Mouse (Mus musculus) hindbrain, embryonic 16.5 days (tissue): Measurements from ENCODE around the gene Ccdc83. TPM values are rescaled to one million over a fixed set of nuclear protein-coding genes. Genes with fewer than 3 reads are reported as not detected.
"Not testable (repeated sequence)": the region's sequence is repeated elsewhere in the genome, so short reads cannot be mapped to it uniquely, and the experiment has no call there.

Source experiments
- ATAC-seq: fragments of 200-750 bp; cut with Nextera tagmentation; 2 replicates; pipeline ENCODE4 v1.8.0; 2017; ENCODE audit warnings: moderate TSS enrichment, moderate library complexity
- H3K27ac ChIP-seq: fragments of 300-500 bp; sonication (generic); 2 replicates; pipeline ENCODE4 v1.5.1; 2014; ENCODE audit warnings: low read depth, mild to moderate bottlenecking, control low read depth, low read length, moderate library complexity
- H3K27me3 ChIP-seq: fragments of 300-500 bp; sonication (generic); replicated peaks from 2 replicates; pipeline ENCODE4 v1.6.1; 2014; ENCODE audit warnings: low read length; ENCODE audit not compliant: control insufficient read depth, insufficient read depth
- H3K36me3 ChIP-seq: fragments of 300-500 bp; sonication (generic); 2 replicates; pipeline ENCODE4 v1.6.1; 2014; ENCODE audit warnings: mild to moderate bottlenecking, low read length, moderate library complexity, mixed read lengths; ENCODE audit not compliant: control insufficient read depth, insufficient read depth
- H3K4me1 ChIP-seq: fragments of 300-500 bp; sonication (generic); 2 replicates; pipeline ENCODE4 v1.6.1; 2014; ENCODE audit warnings: low read depth, low read length; ENCODE audit not compliant: control insufficient read depth, insufficient read depth
- H3K4me2 ChIP-seq: fragments of 300-500 bp; sonication (generic); 2 replicates; pipeline ENCODE4 v1.6.1; 2014; ENCODE audit warnings: mild to moderate bottlenecking, low read length, control low read depth, moderate library complexity
- H3K4me3 ChIP-seq: fragments of 300-500 bp; sonication (generic); 2 replicates; pipeline ENCODE4 v1.5.1; 2014; ENCODE audit warnings: mild to moderate bottlenecking, low read length, control low read depth, moderate library complexity
- H3K9ac ChIP-seq: fragments of 300-500 bp; sonication (generic); 2 replicates; pipeline ENCODE4 v1.6.1; 2014; ENCODE audit warnings: low read depth, mild to moderate bottlenecking, control low read depth, low read length, moderate library complexity
- H3K9me3 ChIP-seq: fragments of 300-500 bp; sonication (generic); 2 replicates; pipeline ENCODE4 v1.6.1; 2014; ENCODE audit warnings: mild to moderate bottlenecking, low read length, moderate library complexity; ENCODE audit not compliant: control insufficient read depth
- WGBS: fragments of 180-500 bp; shearing (Covaris S2); extraction: QIAGEN DNeasy Blood & Tissue Kit; methylation state at CpG from one replicate; pipeline ENCODE4 v1.1.7; 2014; 5-methylcytosine and 5-hydroxymethylcytosine counted together
- polyA plus RNA-seq: library from polyadenylated mRNA; unstranded; fragments of >200 nt; fragmentation: Nextera tagmentation; extraction: Ambion mirVana; gene quantifications from 2 replicates; pipeline ENCODE4 v1.2.1, GENCODE M21; 2015

Ccdc83 gene
- polyA plus RNA-seq, 1 experiment from 2014 or later = not detected

- ATAC-seq = no peak
Observed at GRCm38 (mm10) chr7:90233921-90234320, 31.7 kb downstream of the Ccdc83 start.

GRCm38 (mm10) chr7:90231431-90231830, 34.1 kb downstream of the Ccdc83 start:
- H3K4me3 ChIP-seq = no peak overlapping the region
- WGBS = 86% methylated on average over 9 of the region's 9 CpGs

More at GRCm38 (mm10) chr7:90233921-90234320, 31.7 kb downstream of the Ccdc83 start:
- no peak overlapping the region for H3K27ac ChIP-seq
- H3K27me3 ChIP-seq = no peaks in the 10 kb centered on the region
- no peaks in the 10 kb centered on the region for H3K9me3 ChIP-seq
- 62% methylated on average over 4 of the region's 4 CpGs for WGBS
- H3K36me3 ChIP-seq = no peaks in the 10 kb centered on the region
- no peak overlapping the region for H3K9ac ChIP-seq
- no peaks in the 10 kb centered on the region for H3K4me1 ChIP-seq
- no peak overlapping the region for H3K4me2 ChIP-seq
- no peak overlapping the region for H3K4me3 ChIP-seq

GRCm38 (mm10) chr7:90228884-90229283, 36.7 kb downstream of the Ccdc83 start:
- not testable (repeated sequence) for H3K27me3 ChIP-seq, H3K4me1 ChIP-seq, H3K27ac ChIP-seq, ATAC-seq, H3K36me3 ChIP-seq, H3K9me3 ChIP-seq, H3K4me3 ChIP-seq, H3K4me2 ChIP-seq, H3K9ac ChIP-seq

More at GRCm38 (mm10) chr7:90231431-90231830, 34.1 kb downstream of the Ccdc83 start:
- Histone ChIP-seq H3K36me3 (no peaks in the 10 kb centered on the region), H3K4me2 (no peak overlapping the region), H3K9ac (no peak overlapping the region), H3K27ac (no peak overlapping the region), H3K27me3 (no peaks in the 10 kb centered on the region), H3K9me3 (no peaks in the 10 kb centered on the region), H3K4me1 (no peaks in the 10 kb centered on the region)
- no peak for ATAC-seq

- ATAC-seq = no peak
- H3K4me1 ChIP-seq = no peaks in the 10 kb centered on the region
- WGBS = 87% methylated on average over 4 of the region's 4 CpGs
Observed at GRCm38 (mm10) chr7:90228075-90228474, 37.5 kb downstream of the Ccdc83 start.

GRCm38 (mm10) chr7:90221487-90221886, 44.1 kb downstream of the Ccdc83 start:
- no peak overlapping the region for H3K27ac ChIP-seq
- ATAC-seq = no peak
- H3K4me3 ChIP-seq = no peak overlapping the region
- 79% methylated on average over 2 of the region's 2 CpGs for WGBS
- H3K4me1 ChIP-seq = no peaks in the 10 kb centered on the region
- H3K4me2 ChIP-seq = no peak overlapping the region
- H3K9ac ChIP-seq = no peak overlapping the region
- no peaks in the 10 kb centered on the region for H3K27me3 ChIP-seq
- H3K36me3 ChIP-seq = no peaks in the 10 kb centered on the region
- no peaks in the 10 kb centered on the region for H3K9me3 ChIP-seq

More at GRCm38 (mm10) chr7:90228075-90228474, 37.5 kb downstream of the Ccdc83 start:
- Histone ChIP-seq H3K27ac (no peak overlapping the region), H3K4me3 (no peak overlapping the region), H3K4me2 (no peak overlapping the region), H3K36me3 (no peaks in the 10 kb centered on the region), H3K27me3 (no peaks in the 10 kb centered on the region), H3K9me3 (no peaks in the 10 kb centered on the region), H3K9ac (no peak overlapping the region)

GRCm38 (mm10) chr7:90218122-90218521, 47.5 kb downstream of the Ccdc83 start:
- ATAC-seq = no peak
- Histone ChIP-seq H3K36me3 (no peaks in the 10 kb centered on the region), H3K9me3 (no peaks in the 10 kb centered on the region), H3K27ac (no peak overlapping the region), H3K4me1 (no peaks in the 10 kb centered on the region), H3K4me3 (no peak overlapping the region), H3K4me2 (no peak overlapping the region), H3K9ac (no peak overlapping the region), H3K27me3 (no peaks in the 10 kb centered on the region)
- WGBS = 85% methylated on average over 5 of the region's 5 CpGs

GRCm38 (mm10) chr7:90216511-90216910, 49.1 kb downstream of the Ccdc83 start:
- Histone ChIP-seq H3K9me3 (no peaks in the 10 kb centered on the region), H3K4me2 (no peak overlapping the region), H3K27me3 (no peaks in the 10 kb centered on the region), H3K27ac (no peak overlapping the region), H3K4me1 (no peaks in the 10 kb centered on the region), H3K9ac (no peak overlapping the region), H3K36me3 (no peaks in the 10 kb centered on the region), H3K4me3 (no peak overlapping the region)
- peak; percentile 60 for ATAC-seq
- 54% methylated on average over 8 of the region's 8 CpGs for WGBS

- no peak overlapping the region for H3K27ac ChIP-seq
- peaks cover 20% of the 10 kb centered on the region for H3K36me3 ChIP-seq
- H3K9ac ChIP-seq = no peak overlapping the region
- no peaks in the 10 kb centered on the region for H3K27me3 ChIP-seq
- no peak for ATAC-seq
- H3K4me1 ChIP-seq = no peaks in the 10 kb centered on the region
- no peak overlapping the region for H3K4me2 ChIP-seq
- no peak overlapping the region for H3K4me3 ChIP-seq
- H3K9me3 ChIP-seq = no peaks in the 10 kb centered on the region
Observed at GRCm38 (mm10) chr7:90210947-90211346, 54.6 kb downstream of the Ccdc83 start.

GRCm38 (mm10) chr7:90210116-90210515, 55.5 kb downstream of the Ccdc83 start:
- H3K4me3 ChIP-seq = no peak overlapping the region
- no peak overlapping the region for H3K4me2 ChIP-seq
- H3K27ac ChIP-seq = no peak overlapping the region
- H3K9me3 ChIP-seq = no peaks in the 10 kb centered on the region
- H3K4me1 ChIP-seq = no peaks in the 10 kb centered on the region
- 94% methylated on average over 2 of the region's 2 CpGs for WGBS
- H3K9ac ChIP-seq = no peak overlapping the region
- H3K36me3 ChIP-seq = peaks cover 20% of the 10 kb centered on the region
- no peaks in the 10 kb centered on the region for H3K27me3 ChIP-seq
- ATAC-seq = no peak

- Histone ChIP-seq H3K27me3 (no peaks in the 10 kb centered on the region), H3K4me3 (no peak overlapping the region), H3K4me2 (no peak overlapping the region), H3K9me3 (no peaks in the 10 kb centered on the region), H3K27ac (no peak overlapping the region), H3K36me3 (peaks cover 13% of the 10 kb centered on the region; the same call in 1 of the 2 replicates), H3K4me1 (no peaks in the 10 kb centered on the region), H3K9ac (no peak overlapping the region)
- no peak for ATAC-seq
- 97% methylated on average over 2 of the region's 2 CpGs for WGBS
Observed at GRCm38 (mm10) chr7:90203914-90204313, 61.7 kb downstream of the Ccdc83 start.
